Mouse (Mus musculus): ENCODE data around the gene Fam184a. TPM values are rescaled to one million over a fixed set of nuclear protein-coding genes. Genes with fewer than 3 reads are reported as not detected.

Fam184a gene
- polyA plus RNA-seq (2014; fragmentation: Nextera tagmentation; extraction: Ambion mirVana), result 3.6 and 4.4 TPM in 2 replicates

DNA sequence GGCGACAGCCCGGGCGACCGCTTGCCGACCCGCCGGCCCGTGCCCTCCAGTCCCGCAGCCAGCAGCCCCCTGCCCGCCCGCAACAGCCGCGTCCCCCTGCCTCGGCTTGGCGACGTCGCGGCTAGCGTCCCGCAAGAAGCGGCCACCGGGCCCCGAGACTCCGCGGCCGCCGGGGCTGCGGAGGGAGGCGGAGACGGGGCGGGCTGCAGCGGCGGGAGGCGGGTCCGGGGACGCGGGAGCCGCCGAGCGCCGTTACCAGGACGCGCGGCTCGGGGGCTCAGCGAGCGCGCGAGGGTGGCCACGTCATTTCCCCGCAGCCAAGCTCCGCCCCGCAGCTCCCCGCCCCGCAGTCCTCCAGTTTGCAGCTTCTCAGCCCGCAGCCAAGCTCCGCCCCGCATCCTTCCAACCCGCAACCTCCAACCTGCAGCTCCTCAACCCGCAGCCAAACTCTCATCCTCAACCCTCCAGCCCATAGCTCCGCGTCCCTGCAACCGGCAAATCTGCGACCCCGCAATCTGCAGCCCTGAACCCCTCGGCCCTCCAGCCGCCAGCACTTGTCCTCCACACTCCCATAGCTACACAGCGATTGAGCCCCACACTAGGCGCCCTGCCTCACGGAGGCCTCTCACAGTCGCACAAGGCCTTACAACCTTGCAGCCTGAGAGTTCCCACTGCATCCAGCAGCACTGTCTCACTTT lies at the start of gene Fam184a:
TSS of gene Fam184a (minus strand) at position 169 of the 698 bp plus-strand sequence.
- peak within 1 kb of the TSS; percentile 83 for H3K9ac ChIP-seq (ENCODE audit: low read length)
- peak within 1 kb of the TSS; percentile 93 for H3K4me2 ChIP-seq (ENCODE audit: low read length)
- H3K4me3 ChIP-seq (ENCODE audit: control insufficient read depth in 1 of 2, insufficient read depth in 1 of 2, low read depth in 1 of 2, low read length in 2 of 2), result peak within 1 kb of the TSS; percentile 74 to 89
- peak; percentile 74 for ATAC-seq (ENCODE audit: insufficient number of reproducible peaks, insufficient read depth, low FRiP score, low read depth)
- H3K36me3 ChIP-seq (ENCODE audit: control insufficient read depth, insufficient read depth, low read length), result no peaks in the 10 kb centered on the region
- H3K27ac ChIP-seq (replicated peaks in 1 of 2; ENCODE audit: control insufficient read depth in 1 of 2, insufficient read depth in 1 of 2, low read depth in 2 of 2, low read length in 2 of 2), result 0 out of 4 replicates have a peak within 1 kb of the TSS, but pooled peaks of 1 of the 2 experiments have one; percentile 12
- H3K9me3 ChIP-seq (ENCODE audit: control insufficient read depth, low read length), result no peaks in the 10 kb centered on the region
- peaks cover 8 to 9% of the 10 kb centered on the region in 2 experiments for H3K4me1 ChIP-seq (ENCODE audit: control insufficient read depth in 2 of 2, insufficient read depth in 2 of 2, low read length in 2 of 2)
- H3K27me3 ChIP-seq (ENCODE audit: control insufficient read depth, insufficient read depth, low read length), result no peaks in the 10 kb centered on the region
- 3% methylated on average over 70 of the region's 71 CpGs for WGBS

- 75% methylated on average over 1 of the region's 1 CpGs for WGBS
- Histone ChIP-seq H3K27me3 (ENCODE audit: control insufficient read depth, insufficient read depth, low read length) (no peaks in the 10 kb centered on the region), H3K27ac (replicated peaks in 1 of 2; ENCODE audit: control insufficient read depth in 1 of 2, insufficient read depth in 1 of 2, low read depth in 2 of 2, low read length in 2 of 2) (no peak overlapping the region), H3K4me3 (ENCODE audit: control insufficient read depth in 1 of 2, insufficient read depth in 1 of 2, low read depth in 1 of 2, low read length in 2 of 2) (no peak overlapping the region), H3K9me3 (ENCODE audit: control insufficient read depth, low read length) (no peaks in the 10 kb centered on the region), H3K4me2 (ENCODE audit: low read length) (no peak overlapping the region), H3K4me1 (ENCODE audit: control insufficient read depth in 2 of 2, insufficient read depth in 2 of 2, low read length in 2 of 2) (no peaks in the 10 kb centered on the region), H3K9ac (ENCODE audit: low read length) (no peak overlapping the region), H3K36me3 (ENCODE audit: control insufficient read depth, insufficient read depth, low read length) (no peaks in the 10 kb centered on the region)
- no peak for ATAC-seq (ENCODE audit: insufficient number of reproducible peaks, insufficient read depth, low FRiP score, low read depth)
These were observed 45.3 kb upstream of the Fam184a start for GRCm38 (mm10) chr10:53796258-53796581.

DNA sequence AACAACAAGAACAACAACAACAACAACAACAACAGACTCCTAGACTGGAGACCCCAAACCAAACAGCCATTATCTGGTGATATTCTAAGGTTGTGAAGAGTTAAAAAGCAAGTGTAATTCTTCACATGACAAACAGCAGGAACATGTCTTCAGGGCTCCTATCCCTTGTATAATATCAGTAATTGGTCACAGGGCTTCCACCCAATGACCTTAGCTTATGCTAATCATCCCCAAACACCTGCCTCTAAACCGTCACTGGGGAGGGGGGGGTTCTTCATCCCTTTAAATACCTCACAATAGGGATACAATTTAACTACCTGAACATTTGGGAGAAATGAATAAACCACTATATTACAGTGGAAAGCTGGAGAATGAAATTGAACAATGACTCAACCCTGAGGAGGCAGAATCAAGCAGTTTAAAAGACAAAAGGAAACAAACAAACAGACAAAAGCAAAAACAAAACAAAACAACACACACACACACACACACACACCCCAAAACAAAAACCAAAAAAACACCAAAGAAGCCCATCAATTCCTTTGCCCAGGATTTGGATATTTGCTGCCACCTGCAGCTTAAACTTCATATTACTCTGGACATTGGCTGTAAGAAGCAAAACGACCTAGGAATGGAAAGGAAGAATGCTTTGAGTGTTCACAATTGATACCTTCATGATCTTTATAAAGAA lies 44.8 kb upstream of the Fam184a start:
- ATAC-seq (ENCODE audit: insufficient number of reproducible peaks, insufficient read depth, low FRiP score, low read depth), result no peak
- H3K4me1 ChIP-seq (ENCODE audit: control insufficient read depth in 2 of 2, insufficient read depth in 2 of 2, low read length in 2 of 2), result no peaks in the 10 kb centered on the region

DNA sequence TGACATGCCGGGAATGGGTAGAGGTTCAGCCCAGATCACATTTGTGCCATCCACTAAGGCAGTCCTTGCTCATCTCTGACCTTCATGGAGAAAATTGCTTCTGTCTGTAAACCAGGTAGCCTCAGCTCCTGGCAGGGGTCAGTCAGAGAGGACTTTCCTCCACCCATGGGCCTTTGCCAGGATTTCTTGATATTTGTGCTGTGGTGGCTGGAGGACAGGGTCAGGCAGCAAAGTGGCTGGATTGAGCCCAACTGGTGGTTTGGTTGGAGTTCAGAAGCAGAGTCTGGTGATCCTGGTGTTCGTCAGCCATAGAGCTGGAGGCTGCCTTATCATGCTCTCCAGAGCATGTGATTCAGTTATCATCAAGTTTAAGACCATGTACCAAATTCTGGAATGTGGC lies 40.4 kb upstream of the Fam184a start:
- no peak for ATAC-seq (ENCODE audit: insufficient number of reproducible peaks, insufficient read depth, low FRiP score, low read depth)
- Histone ChIP-seq H3K4me3 (ENCODE audit: control insufficient read depth in 1 of 2, insufficient read depth in 1 of 2, low read depth in 1 of 2, low read length in 2 of 2) (no peak overlapping the region), H3K4me1 (ENCODE audit: control insufficient read depth in 2 of 2, insufficient read depth in 2 of 2, low read length in 2 of 2) (no peaks in the 10 kb centered on the region), H3K9me3 (ENCODE audit: control insufficient read depth, low read length) (0 out of 2 replicates have a peak, but pooled peaks cover 4% of the 10 kb centered on the region), H3K9ac (ENCODE audit: low read length) (no peak overlapping the region), H3K36me3 (ENCODE audit: control insufficient read depth, insufficient read depth, low read length) (no peaks in the 10 kb centered on the region), H3K27me3 (ENCODE audit: control insufficient read depth, insufficient read depth, low read length) (no peaks in the 10 kb centered on the region), H3K4me2 (ENCODE audit: low read length) (no peak overlapping the region), H3K27ac (replicated peaks in 1 of 2; ENCODE audit: control insufficient read depth in 1 of 2, insufficient read depth in 1 of 2, low read depth in 2 of 2, low read length in 2 of 2) (no peak overlapping the region)
- WGBS, result 53% methylated on average over 2 of the region's 2 CpGs

More for the DNA sequence above, 44.8 kb upstream of the Fam184a start:
- Histone ChIP-seq H3K27ac (replicated peaks in 1 of 2; ENCODE audit: control insufficient read depth in 1 of 2, insufficient read depth in 1 of 2, low read depth in 2 of 2, low read length in 2 of 2) (no peak overlapping the region), H3K9ac (ENCODE audit: low read length) (no peak overlapping the region), H3K27me3 (ENCODE audit: control insufficient read depth, insufficient read depth, low read length) (no peaks in the 10 kb centered on the region), H3K36me3 (ENCODE audit: control insufficient read depth, insufficient read depth, low read length) (no peaks in the 10 kb centered on the region), H3K9me3 (ENCODE audit: control insufficient read depth, low read length) (no peaks in the 10 kb centered on the region), H3K4me2 (ENCODE audit: low read length) (no peak overlapping the region), H3K4me3 (ENCODE audit: control insufficient read depth in 1 of 2, insufficient read depth in 1 of 2, low read depth in 1 of 2, low read length in 2 of 2) (no peak overlapping the region)
- whole genome bisulfite sequencing, result 9% methylated on average over 2 of the region's 2 CpGs

- no peak overlapping the region for H3K27ac ChIP-seq (replicated peaks in 1 of 2; ENCODE audit: control insufficient read depth in 1 of 2, insufficient read depth in 1 of 2, low read depth in 2 of 2, low read length in 2 of 2)
- H3K36me3 ChIP-seq (ENCODE audit: control insufficient read depth, insufficient read depth, low read length), result no peaks in the 10 kb centered on the region
- no peak overlapping the region for H3K9ac ChIP-seq (ENCODE audit: low read length)
- ATAC-seq (ENCODE audit: insufficient number of reproducible peaks, insufficient read depth, low FRiP score, low read depth), result no peak
- no peaks in the 10 kb centered on the region for H3K27me3 ChIP-seq (ENCODE audit: control insufficient read depth, insufficient read depth, low read length)
- H3K4me2 ChIP-seq (ENCODE audit: low read length), result no peak overlapping the region
- 82% methylated on average over 2 of the region's 2 CpGs for WGBS
- no peak overlapping the region for H3K4me3 ChIP-seq (ENCODE audit: control insufficient read depth in 1 of 2, insufficient read depth in 1 of 2, low read depth in 1 of 2, low read length in 2 of 2)
- no peaks in the 10 kb centered on the region for H3K9me3 ChIP-seq (ENCODE audit: control insufficient read depth, low read length)
- H3K4me1 ChIP-seq (ENCODE audit: control insufficient read depth in 2 of 2, insufficient read depth in 2 of 2, low read length in 2 of 2), result no peaks in the 10 kb centered on the region
These were observed 25.7 kb upstream of the Fam184a start for GRCm38 (mm10) chr10:53776591-53776990.

GRCm38 (mm10) chr10:53772708-53773107 lies 21.8 kb upstream of the Fam184a start:
- no peak for ATAC-seq (ENCODE audit: insufficient number of reproducible peaks, insufficient read depth, low FRiP score, low read depth)

DNA sequence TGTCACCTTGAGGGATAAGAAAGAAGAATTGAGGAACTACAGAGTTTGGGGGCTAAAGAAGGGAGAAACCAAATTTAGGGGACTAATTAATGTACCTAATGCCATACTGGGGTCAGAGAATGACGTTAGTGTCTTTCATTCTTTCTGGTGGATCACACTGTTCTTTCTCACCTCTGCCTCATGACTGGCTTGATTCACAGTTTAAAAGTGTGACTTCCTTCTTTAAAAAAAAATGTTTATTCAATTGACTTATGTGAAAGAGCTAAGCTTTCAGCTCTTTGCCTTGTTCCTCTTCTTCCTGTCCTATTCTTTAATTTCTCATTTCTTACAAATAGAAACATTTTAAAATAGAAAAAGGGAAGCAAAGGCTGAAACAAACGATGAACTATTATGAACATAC lies 20.6 kb upstream of the Fam184a start:
- no peak for ATAC-seq (ENCODE audit: insufficient number of reproducible peaks, insufficient read depth, low FRiP score, low read depth)
- 56% methylated on average over 2 of the region's 2 CpGs for WGBS

More at GRCm38 (mm10) chr10:53772708-53773107, 21.8 kb upstream of the Fam184a start:
- Histone ChIP-seq H3K4me3 (ENCODE audit: control insufficient read depth in 1 of 2, insufficient read depth in 1 of 2, low read depth in 1 of 2, low read length in 2 of 2) (no peak overlapping the region), H3K4me2 (ENCODE audit: low read length) (no peak overlapping the region), H3K27me3 (ENCODE audit: control insufficient read depth, insufficient read depth, low read length) (no peaks in the 10 kb centered on the region), H3K9ac (ENCODE audit: low read length) (no peak overlapping the region), H3K4me1 (ENCODE audit: control insufficient read depth in 2 of 2, insufficient read depth in 2 of 2, low read length in 2 of 2) (no peaks in the 10 kb centered on the region), H3K9me3 (ENCODE audit: control insufficient read depth, low read length) (no peaks in the 10 kb centered on the region), H3K36me3 (ENCODE audit: control insufficient read depth, insufficient read depth, low read length) (no peaks in the 10 kb centered on the region), H3K27ac (replicated peaks in 1 of 2; ENCODE audit: control insufficient read depth in 1 of 2, insufficient read depth in 1 of 2, low read depth in 2 of 2, low read length in 2 of 2) (no peak overlapping the region)
- WGBS, result 30% methylated on average over 4 of the region's 4 CpGs

More for the DNA sequence above, 20.6 kb upstream of the Fam184a start:
- Histone ChIP-seq H3K9ac (ENCODE audit: low read length) (no peak overlapping the region), H3K4me2 (ENCODE audit: low read length) (no peak overlapping the region), H3K4me3 (ENCODE audit: control insufficient read depth in 1 of 2, insufficient read depth in 1 of 2, low read depth in 1 of 2, low read length in 2 of 2) (no peak overlapping the region), H3K9me3 (ENCODE audit: control insufficient read depth, low read length) (no peaks in the 10 kb centered on the region), H3K27me3 (ENCODE audit: control insufficient read depth, insufficient read depth, low read length) (no peaks in the 10 kb centered on the region), H3K36me3 (ENCODE audit: control insufficient read depth, insufficient read depth, low read length) (no peaks in the 10 kb centered on the region), H3K27ac (replicated peaks in 1 of 2; ENCODE audit: control insufficient read depth in 1 of 2, insufficient read depth in 1 of 2, low read depth in 2 of 2, low read length in 2 of 2) (no peak overlapping the region), H3K4me1 (ENCODE audit: control insufficient read depth in 2 of 2, insufficient read depth in 2 of 2, low read length in 2 of 2) (no peaks in the 10 kb centered on the region)

Measured in heart, embryonic 14.5 days (tissue).